Mouse (Mus musculus) heart, adult 2 months (tissue): ENCODE measurements around the gene Mybbp1a.

Experiments
- CTCF ChIP-seq: fragments of 200-600 bp; IDR thresholded peaks from 2 replicates; pipeline ENCODE4 v1.8.1; 2022; ENCODE audit warnings: antibody characterized with exemption, mild to moderate bottlenecking, moderate library complexity
- EP300 ChIP-seq: fragments of 200-500 bp; IDR thresholded peaks from 2 replicates; pipeline ENCODE4 v1.6.1; 2011; ENCODE audit warnings: low read depth, low read length, control low read depth; ENCODE audit not compliant: insufficient read depth
- POLR2A ChIP-seq: fragments of 200-500 bp; IDR thresholded peaks from 2 replicates; pipeline ENCODE4 v1.6.1; 2011; ENCODE audit warnings: mild to moderate bottlenecking, low read depth, low read length, control low read depth; ENCODE audit not compliant: insufficient read depth

DNA sequence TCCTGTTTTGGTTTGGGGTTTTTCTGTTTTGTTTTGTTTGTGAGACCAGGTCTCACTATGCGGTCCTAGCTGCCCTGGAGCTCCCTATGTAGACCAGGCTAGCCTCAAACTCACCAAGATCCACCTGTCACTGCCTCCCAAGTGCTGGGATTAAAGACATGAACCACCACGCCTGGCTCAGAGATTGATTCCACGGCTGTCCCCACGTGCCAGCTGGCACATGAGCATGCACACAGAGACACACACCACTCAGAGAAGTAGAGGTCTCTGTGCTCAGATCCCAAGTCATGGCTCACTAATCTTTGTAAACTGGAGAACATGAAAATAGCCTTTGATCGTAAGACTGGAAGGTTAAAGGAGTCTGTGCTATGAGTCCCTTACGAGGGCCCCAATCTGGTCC is 22.1 kb upstream of the Mybbp1a start:
- TF ChIP-seq CTCF (no peak), POLR2A (no peak), EP300 (no peak)
